Mouse (Mus musculus) bone marrow, adult 2 months (tissue): ENCODE results near the gene App.

Experiments
- CTCF ChIP-seq: fragments of 200-500 bp; IDR thresholded peaks from 2 replicates; pipeline ENCODE4 v1.5.1; 2011; ENCODE audit warnings: low read length, control low read depth; ENCODE audit not compliant: control insufficient read depth, insufficient read depth
- POLR2A ChIP-seq: fragments of 200-500 bp; IDR thresholded peaks from 2 replicates; pipeline ENCODE4 v1.6.1; 2011; ENCODE audit warnings: low read depth, mild to moderate bottlenecking, control low read depth, low read length, borderline replicate concordance; ENCODE audit not compliant: control insufficient read depth

DNA sequence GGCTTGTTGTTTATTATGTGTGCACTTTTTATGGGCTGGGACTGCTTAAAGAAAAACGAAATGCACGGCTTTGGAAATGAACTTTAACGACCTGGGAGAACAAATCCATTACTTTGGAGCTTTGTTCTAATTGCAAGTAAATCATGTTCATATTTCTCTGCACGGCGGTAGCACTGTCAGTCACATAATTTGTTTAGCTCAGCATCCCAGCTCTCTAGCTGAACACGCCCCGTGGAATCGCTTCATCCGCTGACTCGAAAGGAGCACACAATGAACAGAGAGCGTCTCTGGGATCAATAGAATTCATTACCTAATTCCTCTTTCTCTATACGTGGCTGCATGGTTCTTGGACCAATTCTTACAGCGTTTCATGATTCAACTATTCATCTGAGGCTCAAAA is 207.5 kb downstream of the App start:
- no peak for TF ChIP-seq CTCF
- TF ChIP-seq POLR2A: no peak
